Mouse (Mus musculus) small intestine, adult 2 months (tissue): ENCODE measurements around the gene Il33.

Source experiments
- CTCF ChIP-seq: fragments of 200-500 bp; IDR thresholded peaks from 2 replicates; pipeline ENCODE4 v1.5.1; 2012; ENCODE audit warnings: low read depth, mild to moderate bottlenecking, control low read depth, inconsistent platforms, low read length, moderate library complexity, mixed read lengths; ENCODE audit not compliant: insufficient replicate concordance, insufficient read length; ENCODE audit errors: extremely low read depth
- POLR2A ChIP-seq: fragments of 200-500 bp; IDR thresholded peaks from 2 replicates; pipeline ENCODE4 v1.6.1; 2012; ENCODE audit warnings: low read depth, mild to moderate bottlenecking, control low read depth, inconsistent platforms, low read length, moderate library complexity

DNA sequence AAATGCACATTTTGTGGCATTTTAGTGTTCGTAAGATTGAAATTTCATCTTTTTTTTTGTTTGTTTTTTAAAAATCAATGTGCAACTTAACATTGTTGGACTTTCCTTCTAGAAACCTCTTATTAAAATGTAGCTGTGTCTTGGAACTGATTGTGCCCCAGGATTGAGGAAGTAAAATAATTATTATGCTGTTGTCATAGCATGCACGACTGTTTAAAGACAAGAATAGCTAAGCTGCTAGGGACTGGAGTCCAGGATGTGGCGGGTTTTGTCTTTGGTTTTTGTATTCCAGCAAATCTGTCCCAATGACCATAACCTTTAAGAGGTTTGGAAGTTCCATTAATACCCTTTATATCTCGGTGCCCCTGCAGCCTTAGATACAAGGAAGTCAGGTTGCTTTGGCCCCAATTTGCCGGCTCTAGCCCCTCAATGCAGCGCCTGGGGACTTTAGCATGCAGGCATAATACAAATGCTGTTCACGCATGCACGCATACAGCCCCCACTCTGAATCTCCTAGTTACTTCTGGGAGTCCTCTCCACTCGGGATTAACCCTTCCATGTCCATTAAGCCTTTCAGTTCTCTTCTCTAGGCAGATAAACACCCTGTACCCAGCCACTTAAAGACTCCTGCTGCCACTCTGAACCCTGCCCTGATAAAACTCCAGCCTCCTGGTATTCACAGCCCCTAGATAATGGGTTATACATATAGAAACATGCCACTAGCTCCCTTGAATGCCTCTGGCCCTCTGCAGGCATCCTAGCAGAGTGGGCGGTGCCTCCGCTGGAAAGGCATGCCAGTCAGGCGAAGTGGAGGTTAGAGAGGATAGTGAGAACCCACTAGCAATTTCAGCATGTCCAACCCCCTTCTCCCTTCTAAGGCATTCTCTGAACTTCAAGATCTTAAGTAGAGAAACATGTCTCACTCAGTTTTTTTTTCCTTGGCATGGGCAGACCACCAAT lies 75.8 kb downstream of the Il33 start:
- TF ChIP-seq CTCF (no peak), POLR2A (no peak)
